Comparison of ENCODE assay signal across 10 mouse cellular contexts in the genomic region with DNA sequence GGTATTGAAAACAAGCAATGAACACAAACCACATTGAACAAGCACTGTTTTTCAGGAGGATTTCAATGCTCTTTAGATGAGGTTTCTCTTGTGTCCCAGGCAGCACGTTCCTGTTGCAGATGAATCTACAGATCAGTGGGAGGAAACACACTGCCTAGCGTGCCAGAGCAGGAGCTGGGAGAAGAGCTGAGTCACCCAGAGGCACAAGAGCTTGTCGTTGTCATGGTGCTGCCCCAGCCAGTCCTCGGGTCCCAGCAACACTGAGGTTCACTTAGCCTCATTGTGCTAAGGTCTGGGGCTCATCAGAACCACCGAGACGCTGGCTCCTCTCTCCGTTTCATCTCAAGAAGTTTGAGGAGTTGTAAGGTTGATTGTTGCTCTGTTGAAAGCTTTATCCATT.
DNase-seq lines count a peak whose midpoint lies in the region; ATAC-seq and TF ChIP-seq lines count a peak whose summit lies in the region.
"Had no signal": no experiment of that assay in that cellular context is flagged by ENCODE, and none has a peak within 500 bp of the region (broad histone marks: within the 10 kb centered on the region; RNA-seq: fewer than 3 reads in every experiment).

No protein-coding gene starts in this region.

- no peak overlapping the region for H3K27ac ChIP-seq in hindbrain, embryonic 10.5 days
- H3K27ac ChIP-seq in hindbrain, embryonic 13.5 days: no peak overlapping the region
- no peak overlapping the region; the same call in 1 of the 2 replicates for H3K27ac ChIP-seq in embryonic facial prominence, embryonic 14.5 days (replicated peaks; ENCODE audit: low read depth, low read length)
- no peak overlapping the region for H3K27ac ChIP-seq in stomach, postnatal 0 days (replicated peaks)
- H3K27ac ChIP-seq: hindbrain, embryonic 15.5 days had no signal

- H3K9me3 ChIP-seq in hindbrain, embryonic 10.5 days: no peaks in the 10 kb centered on the region
- no peaks in the 10 kb centered on the region for H3K9me3 ChIP-seq in hindbrain, embryonic 13.5 days
- no peaks in the 10 kb centered on the region for H3K9me3 ChIP-seq in embryonic facial prominence, embryonic 14.5 days (ENCODE audit: control insufficient read depth, low read length)
- H3K9me3 ChIP-seq in stomach, postnatal 0 days (ENCODE audit: control insufficient read depth, low read length): no peaks in the 10 kb centered on the region
- H3K9me3 ChIP-seq: hindbrain, embryonic 15.5 days had no signal

- H3K27me3 ChIP-seq in hindbrain, embryonic 10.5 days (ENCODE audit: insufficient read depth, poor library complexity, severe bottlenecking): no peaks in the 10 kb centered on the region
- H3K27me3 ChIP-seq in hindbrain, embryonic 13.5 days: no peaks in the 10 kb centered on the region
- H3K27me3 ChIP-seq in embryonic facial prominence, embryonic 14.5 days (replicated peaks; ENCODE audit: control insufficient read depth, insufficient read depth, low read length): no peaks in the 10 kb centered on the region
- no peaks in the 10 kb centered on the region for H3K27me3 ChIP-seq in stomach, postnatal 0 days (ENCODE audit: control insufficient read depth, insufficient read depth, low read length)
- H3K27me3 ChIP-seq: hindbrain, embryonic 15.5 days had no signal

- peak; percentile 26 for DNase-seq in hindbrain, embryonic 10.5 days (ENCODE audit: low spot score)
- DNase-seq in right cerebral cortex, adult 2 months (ENCODE audit: low spot score in 2 of 2): peak; percentile 56 to 57
- no peak for DNase-seq in right cerebral cortex, postnatal 4 days
- DNase-seq in embryonic facial prominence, embryonic 14.5 days (ENCODE audit: low spot score): peak; percentile 59
- DNase-seq in stomach, postnatal 0 days (ENCODE audit: low spot score): peak; percentile 30
- no peak for DNase-seq in urinary bladder, postnatal 25 days (ENCODE audit: low spot score)
- no peak for DNase-seq in ovary, postnatal 10 days (ENCODE audit: low spot score)
- DNase-seq: lung, postnatal 4 days had no signal

- H3K36me3 ChIP-seq in hindbrain, embryonic 10.5 days: no peaks in the 10 kb centered on the region
- H3K36me3 ChIP-seq in hindbrain, embryonic 13.5 days: no peaks in the 10 kb centered on the region
- H3K36me3 ChIP-seq in embryonic facial prominence, embryonic 14.5 days (ENCODE audit: control insufficient read depth, insufficient read depth, low read length): no peaks in the 10 kb centered on the region
- no peaks in the 10 kb centered on the region for H3K36me3 ChIP-seq in stomach, postnatal 0 days (ENCODE audit: control insufficient read depth, insufficient read depth, low read length)
- H3K36me3 ChIP-seq: hindbrain, embryonic 15.5 days had no signal

- 35% methylated on average over 7 of the region's 7 CpGs for WGBS in hindbrain, embryonic 10.5 days
- 31% methylated on average over 7 of the region's 7 CpGs for WGBS in hindbrain, embryonic 13.5 days
- 23% methylated on average over 7 of the region's 7 CpGs for WGBS in embryonic facial prominence, embryonic 14.5 days
- 45% methylated on average over 7 of the region's 7 CpGs for WGBS in stomach, postnatal 0 days

- TF ChIP-seq CTCF in stomach, postnatal 0 days (IDR thresholded peaks at IDR 0.05; ENCODE audit: low read depth): no peak

- TF ChIP-seq EP300 in stomach, postnatal 0 days (optimal IDR thresholded peaks at IDR 0.05): no peak

- no peak for ATAC-seq in hindbrain, embryonic 13.5 days (ENCODE audit: low FRiP score)
- ATAC-seq in embryonic facial prominence, embryonic 14.5 days (ENCODE audit: low read depth): peak; percentile 62; the same call in 1 of the 2 replicates
- ATAC-seq in stomach, postnatal 0 days (ENCODE audit: low FRiP score, low TSS enrichment): peak; percentile 66; the same call in 1 of the 2 replicates

- H3K9ac ChIP-seq in hindbrain, embryonic 13.5 days: no peak overlapping the region
- no peak overlapping the region for H3K9ac ChIP-seq in embryonic facial prominence, embryonic 14.5 days (ENCODE audit: low read depth, low read length)
- no peak overlapping the region for H3K9ac ChIP-seq in stomach, postnatal 0 days (ENCODE audit: low read length)
- H3K9ac ChIP-seq: hindbrain, embryonic 15.5 days had no signal

- no peak overlapping the region for H3K4me3 ChIP-seq in hindbrain, embryonic 10.5 days
- no peak overlapping the region for H3K4me3 ChIP-seq in hindbrain, embryonic 13.5 days
- H3K4me3 ChIP-seq in embryonic facial prominence, embryonic 14.5 days (ENCODE audit: low read depth, low read length): no peak overlapping the region
- H3K4me3 ChIP-seq in stomach, postnatal 0 days (ENCODE audit: low read depth, low read length): no peak overlapping the region
- H3K4me3 ChIP-seq: hindbrain, embryonic 15.5 days had no signal

- peaks cover 5% of the 10 kb centered on the region for H3K4me1 ChIP-seq in hindbrain, embryonic 10.5 days (replicated peaks)
- H3K4me1 ChIP-seq in hindbrain, embryonic 13.5 days (replicated peaks): peaks cover 8% of the 10 kb centered on the region; the same call in 1 of the 2 replicates
- peaks cover 17% of the 10 kb centered on the region for H3K4me1 ChIP-seq in embryonic facial prominence, embryonic 14.5 days (ENCODE audit: control insufficient read depth, insufficient read depth, low read length)
- H3K4me1 ChIP-seq in stomach, postnatal 0 days (replicated peaks; ENCODE audit: control insufficient read depth, insufficient read depth): no peaks in the 10 kb centered on the region
- H3K4me1 ChIP-seq: hindbrain, embryonic 15.5 days had no signal

- H3K4me2 ChIP-seq in hindbrain, embryonic 13.5 days: no peak overlapping the region
- no peak overlapping the region for H3K4me2 ChIP-seq in embryonic facial prominence, embryonic 14.5 days (ENCODE audit: low read depth, low read length)
- no peak overlapping the region for H3K4me2 ChIP-seq in stomach, postnatal 0 days (replicated peaks; ENCODE audit: low read depth)
- H3K4me2 ChIP-seq: hindbrain, embryonic 15.5 days had no signal

Comparison
In these comparisons a context has a peak if more than half of its experiments do, and no peak if none do; other contexts are left out.
1. DNase-seq: peak in hindbrain, embryonic 10.5 days (single experiment), right cerebral cortex, adult 2 months (2 of 2), embryonic facial prominence, embryonic 14.5 days (single experiment) and stomach, postnatal 0 days (single experiment); none in right cerebral cortex, postnatal 4 days (single experiment), urinary bladder, postnatal 25 days (single experiment) and ovary, postnatal 10 days (single experiment).